Mouse (Mus musculus) midbrain, embryonic 16.5 days (tissue): ENCODE data around the gene Myh9. TPM values are rescaled to one million over a fixed set of nuclear protein-coding genes. Genes with fewer than 3 reads are reported as not detected.
"Not testable (repeated sequence)": the region's sequence is repeated elsewhere in the genome, so short reads cannot be mapped to it uniquely, and the experiment has no call there.

Experiments
- ATAC-seq: fragments of 200-750 bp; cut with Nextera tagmentation; 2 replicates; pipeline ENCODE4 v1.8.0; 2017; ENCODE audit warnings: moderate TSS enrichment
- H3K27ac ChIP-seq: fragments of 300-500 bp; sonication (generic); 2 replicates; pipeline ENCODE4 v1.5.1; 2014; ENCODE audit warnings: mild to moderate bottlenecking, low read length, mixed read lengths
- H3K27me3 ChIP-seq: fragments of 300-500 bp; sonication (generic); 2 replicates; pipeline ENCODE4 v1.6.1; 2014; ENCODE audit warnings: low read depth, low read length, mixed read lengths; ENCODE audit not compliant: control insufficient read depth, insufficient read depth
- H3K36me3 ChIP-seq: fragments of 300-500 bp; sonication (generic); 2 replicates; pipeline ENCODE4 v1.6.1; 2014; ENCODE audit warnings: mild to moderate bottlenecking, low read length, moderate library complexity, mixed read lengths; ENCODE audit not compliant: control insufficient read depth, insufficient read depth
- H3K4me1 ChIP-seq: fragments of 300-500 bp; sonication (generic); 2 replicates; pipeline ENCODE4 v1.6.1; 2014; ENCODE audit warnings: mild to moderate bottlenecking, low read length, mixed read lengths; ENCODE audit not compliant: control insufficient read depth, insufficient read depth
- H3K4me2 ChIP-seq: fragments of 300-500 bp; sonication (generic); 2 replicates; pipeline ENCODE4 v1.6.1; 2014; ENCODE audit warnings: mild to moderate bottlenecking, low read length, mixed read lengths
- H3K4me3 ChIP-seq: fragments of 300-500 bp; sonication (generic); 2 replicates; pipeline ENCODE4 v1.5.1; 2014; ENCODE audit warnings: low read depth, mild to moderate bottlenecking, low read length, moderate library complexity, mixed read lengths
- H3K9ac ChIP-seq: fragments of 300-500 bp; sonication (generic); 2 replicates; pipeline ENCODE4 v1.6.1; 2014; ENCODE audit warnings: low read depth, low read length, mixed read lengths
- H3K9me3 ChIP-seq: fragments of 300-500 bp; sonication (generic); replicated peaks from 2 replicates; pipeline ENCODE4 v1.6.1; 2014; ENCODE audit warnings: mild to moderate bottlenecking, low read length, mixed read lengths; ENCODE audit not compliant: control insufficient read depth, poor library complexity, severe bottlenecking
- WGBS: fragments of 180-500 bp; shearing (Covaris S2); extraction: QIAGEN DNeasy Blood & Tissue Kit; methylation state at CpG from one replicate; pipeline ENCODE4 v1.1.7; 2014; 5-methylcytosine and 5-hydroxymethylcytosine counted together
- polyA plus RNA-seq: library from polyadenylated mRNA; unstranded; fragments of >200 nt; fragmentation: Nextera tagmentation; extraction: Ambion mirVana; gene quantifications from 2 replicates; pipeline ENCODE4 v1.2.1, GENCODE M21; 2015

Gene Myh9
- polyA plus RNA-seq, 1 experiment from 2014 or later = 9.5 TPM

DNA sequence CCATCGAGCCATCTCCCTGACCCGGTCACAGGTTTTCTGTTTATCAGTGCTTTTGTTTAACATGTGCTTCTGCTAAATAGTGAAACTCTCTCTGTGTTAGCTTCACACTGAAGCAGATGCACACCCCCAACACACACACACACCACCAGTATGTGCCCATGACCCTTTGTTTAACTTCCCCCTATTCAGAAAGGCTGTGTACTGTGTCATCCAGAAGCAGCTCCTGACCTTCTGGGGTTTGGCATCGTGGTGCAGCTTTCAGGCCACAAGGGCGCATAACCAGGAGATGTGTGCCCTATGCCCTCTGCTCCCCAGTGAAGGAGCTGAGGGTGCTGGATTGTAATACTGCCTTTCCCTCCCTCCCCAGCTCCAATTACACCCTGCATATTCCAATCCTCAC lies 32.3 kb upstream of the Myh9 start:
- Histone ChIP-seq H3K27ac (no peak overlapping the region), H3K9me3 (no peaks in the 10 kb centered on the region), H3K4me1 (no peaks in the 10 kb centered on the region), H3K9ac (no peak overlapping the region), H3K4me3 (no peak overlapping the region), H3K36me3 (no peaks in the 10 kb centered on the region), H3K4me2 (no peak overlapping the region), H3K27me3 (no peaks in the 10 kb centered on the region)
- 65% methylated on average over 4 of the region's 4 CpGs for WGBS
- no peak for ATAC-seq

DNA sequence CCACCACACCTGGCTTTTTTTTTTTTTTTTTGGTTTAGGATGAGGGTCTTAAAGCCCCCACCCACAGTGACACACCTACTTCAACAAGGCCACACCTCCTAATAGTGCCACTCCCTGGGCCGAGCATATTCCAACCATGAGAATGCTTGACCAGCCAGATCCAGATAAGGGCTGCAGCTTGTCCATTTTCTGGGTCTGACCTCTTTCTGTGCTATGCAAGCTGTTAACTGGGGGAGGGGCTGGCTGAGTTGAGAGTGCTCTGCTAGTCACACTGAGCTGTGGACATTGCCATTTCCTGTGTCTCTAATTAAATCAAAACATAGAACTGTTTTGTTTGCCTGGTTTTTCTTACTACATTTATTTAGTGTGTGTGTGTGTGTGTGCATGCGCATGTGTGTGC lies 31.6 kb upstream of the Myh9 start:
- no peak for ATAC-seq

DNA sequence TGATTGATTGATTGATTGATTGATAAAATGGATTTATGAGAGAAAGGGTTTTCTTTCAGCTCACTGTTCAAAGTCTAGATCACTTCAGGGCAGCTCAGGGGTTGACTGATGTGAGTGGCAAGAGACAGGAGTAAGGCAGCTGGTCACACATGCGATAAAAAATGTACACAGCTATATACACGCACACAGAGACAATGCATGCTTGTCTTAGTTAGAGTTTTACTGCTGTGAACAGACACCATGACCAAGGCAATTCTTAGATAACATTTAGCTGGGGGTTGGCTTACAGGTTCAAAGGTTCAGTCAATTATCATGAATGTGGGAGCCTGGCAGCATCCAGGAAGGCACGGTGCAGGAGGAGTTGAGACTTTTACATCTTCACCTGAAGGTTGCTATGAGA lies 31.0 kb upstream of the Myh9 start:
- ATAC-seq = no peak
- Histone ChIP-seq H3K4me3 (no peak overlapping the region), H3K4me2 (no peak overlapping the region), H3K27me3 (no peaks in the 10 kb centered on the region), H3K36me3 (no peaks in the 10 kb centered on the region), H3K9ac (no peak overlapping the region), H3K27ac (no peak overlapping the region), H3K4me1 (no peaks in the 10 kb centered on the region), H3K9me3 (no peaks in the 10 kb centered on the region)
- 87% methylated on average over 3 of the region's 3 CpGs for WGBS

More for the DNA sequence above, 31.6 kb upstream of the Myh9 start:
- H3K27me3 ChIP-seq = no peaks in the 10 kb centered on the region
- no peaks in the 10 kb centered on the region for H3K9me3 ChIP-seq
- H3K36me3 ChIP-seq = no peaks in the 10 kb centered on the region
- H3K4me2 ChIP-seq = no peak overlapping the region
- H3K9ac ChIP-seq = no peak overlapping the region
- 83% methylated on average over 2 of the region's 2 CpGs for WGBS
- H3K4me3 ChIP-seq = no peak overlapping the region
- H3K4me1 ChIP-seq = no peaks in the 10 kb centered on the region
- H3K27ac ChIP-seq = no peak overlapping the region

DNA sequence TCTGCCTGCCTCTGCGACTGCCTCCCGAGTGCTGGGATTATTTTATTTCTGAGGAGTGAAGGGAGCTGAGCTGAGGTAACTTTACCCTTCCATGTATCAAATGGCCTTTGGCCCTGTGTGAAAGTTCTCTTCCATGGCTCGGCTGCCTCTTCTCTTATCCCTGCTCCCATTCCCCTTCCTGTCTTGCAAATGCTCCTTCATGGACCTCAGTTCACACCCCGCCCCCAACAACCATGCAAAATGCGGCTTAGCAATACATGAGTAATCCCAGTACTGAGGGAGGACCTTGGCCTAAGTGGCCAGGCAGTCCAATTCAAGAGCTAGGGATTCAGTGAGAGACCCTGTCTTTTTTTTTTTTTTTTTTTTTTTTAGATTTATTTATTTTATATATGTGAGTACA lies 26.4 kb upstream of the Myh9 start:
- Histone ChIP-seq H3K27me3 (no peaks in the 10 kb centered on the region), H3K9me3 (no peaks in the 10 kb centered on the region), H3K4me2 (no peak overlapping the region), H3K9ac (no peak overlapping the region), H3K4me3 (no peak overlapping the region), H3K27ac (no peak overlapping the region), H3K36me3 (no peaks in the 10 kb centered on the region), H3K4me1 (no peaks in the 10 kb centered on the region)
- WGBS = 90% methylated on average over 5 of the region's 5 CpGs
- no peak for ATAC-seq

DNA sequence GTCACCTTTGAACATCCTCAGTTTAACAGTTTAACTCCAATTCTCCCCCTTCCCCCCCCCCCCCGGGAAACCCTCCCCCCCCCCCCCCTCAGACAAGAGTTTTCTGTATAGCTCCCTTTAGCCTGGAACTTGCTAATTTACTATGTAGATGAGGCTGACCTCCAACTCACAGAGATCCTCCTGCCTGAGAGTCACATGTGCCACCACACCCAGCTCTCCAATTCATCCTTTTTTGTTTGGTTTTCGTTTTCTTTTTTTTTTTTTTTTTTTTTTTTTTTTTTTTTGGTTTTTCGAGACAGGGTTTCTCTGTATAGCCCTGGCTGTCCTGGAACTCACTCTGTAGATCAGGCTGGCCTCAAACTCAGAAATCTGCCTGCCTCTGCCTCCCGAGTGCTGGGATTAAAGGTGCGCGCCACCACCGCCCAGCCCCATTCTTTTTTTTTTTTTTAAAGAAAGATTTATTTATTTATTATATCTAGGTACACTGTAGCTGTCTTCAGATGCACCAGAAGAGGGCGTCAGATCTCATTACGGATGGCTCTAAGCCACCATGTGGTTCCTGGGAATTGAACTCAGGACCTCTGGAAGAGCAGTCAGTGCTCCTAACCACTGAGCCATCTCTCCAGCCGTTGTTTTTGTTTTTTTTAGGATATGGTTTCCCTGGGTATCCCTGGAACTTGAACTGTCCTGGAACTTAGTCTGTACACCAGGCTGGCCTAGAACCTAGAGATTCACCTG lies 25.4 kb upstream of the Myh9 start:
- not testable (repeated sequence) for H3K4me2 ChIP-seq, H3K4me3 ChIP-seq, H3K36me3 ChIP-seq, H3K27me3 ChIP-seq, ATAC-seq, H3K27ac ChIP-seq, H3K9me3 ChIP-seq, H3K9ac ChIP-seq, H3K4me1 ChIP-seq
- 97% methylated on average over 6 of the region's 10 CpGs for WGBS

DNA sequence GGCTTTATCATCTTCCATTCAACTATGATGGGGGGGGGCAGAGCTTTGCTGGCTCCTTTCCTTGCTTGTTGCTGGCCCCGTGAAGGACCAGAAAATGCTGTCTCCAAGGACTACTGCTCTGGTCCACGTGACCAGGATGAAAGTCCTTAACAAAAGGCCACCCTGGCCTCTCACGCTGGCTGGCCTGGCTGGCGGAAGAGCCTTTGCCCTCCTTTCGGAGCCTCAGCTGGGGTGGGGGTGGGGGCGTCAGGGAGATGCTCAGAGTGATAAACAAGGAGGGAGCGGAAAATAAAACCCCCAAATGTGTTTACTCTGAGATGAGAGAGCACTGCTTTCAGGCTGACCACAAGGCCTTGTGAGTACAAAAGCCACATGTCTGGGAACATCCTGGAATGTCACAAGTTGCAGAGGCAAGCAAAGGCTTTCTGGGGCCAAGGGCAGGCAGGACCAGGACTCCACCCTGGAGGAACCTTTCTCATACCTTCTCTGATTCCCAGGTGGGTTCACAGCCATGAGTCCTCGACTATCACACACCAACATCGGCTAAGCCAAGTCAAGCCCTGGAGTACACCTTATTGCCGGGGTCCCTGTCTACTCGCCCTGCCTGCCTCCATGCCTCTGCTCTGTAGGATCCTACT lies 24.7 kb upstream of the Myh9 start:
- WGBS = 37% methylated on average over 11 of the region's 11 CpGs

DNA sequence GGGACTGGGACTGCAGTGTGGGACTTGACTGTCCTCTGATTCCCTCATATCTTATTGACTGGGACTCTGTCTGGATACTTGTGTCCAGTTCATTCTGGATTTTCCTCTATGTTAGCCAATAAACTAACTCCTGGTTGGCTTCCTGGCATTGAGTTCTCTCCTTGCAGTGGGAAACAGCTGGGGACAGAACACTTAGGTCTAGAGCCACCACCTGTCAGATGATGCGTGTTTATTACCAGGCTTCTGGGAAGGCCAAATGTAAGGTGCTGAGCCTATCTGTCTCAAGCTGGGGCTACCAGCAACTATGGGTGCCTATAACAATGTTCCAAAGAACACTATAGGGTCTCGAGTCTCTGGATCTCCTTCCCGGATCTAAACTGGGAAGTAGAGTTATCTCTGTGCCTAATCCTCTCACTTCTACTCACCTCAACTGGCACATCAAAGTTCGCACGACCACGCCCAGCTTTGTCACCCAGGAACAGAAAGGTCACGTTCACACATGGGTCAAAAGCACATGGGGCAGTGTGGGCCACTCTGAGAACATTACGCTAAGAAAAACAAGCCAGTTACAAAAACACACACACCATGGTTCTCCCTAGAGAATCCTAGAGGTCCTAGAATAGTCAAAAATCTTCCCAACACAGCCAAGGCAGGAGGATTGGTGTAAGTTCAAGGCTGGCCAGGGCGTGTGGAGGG lies 22.2 kb upstream of the Myh9 start:
- H3K36me3 ChIP-seq = no peaks in the 10 kb centered on the region
- no peak overlapping the region for H3K4me3 ChIP-seq
- no peaks in the 10 kb centered on the region for H3K9me3 ChIP-seq
- no peaks in the 10 kb centered on the region for H3K27me3 ChIP-seq
- WGBS = 88% methylated on average over 9 of the region's 9 CpGs
- no peak overlapping the region for H3K4me2 ChIP-seq
- H3K9ac ChIP-seq = no peak overlapping the region
- ATAC-seq = no peak
- H3K27ac ChIP-seq = no peak overlapping the region
- no peaks in the 10 kb centered on the region for H3K4me1 ChIP-seq

More for the DNA sequence above, 24.7 kb upstream of the Myh9 start:
- Histone ChIP-seq H3K4me1 (no peaks in the 10 kb centered on the region), H3K4me3 (no peak overlapping the region), H3K9ac (no peak overlapping the region), H3K27me3 (no peaks in the 10 kb centered on the region), H3K4me2 (no peak overlapping the region), H3K27ac (no peak overlapping the region), H3K9me3 (no peaks in the 10 kb centered on the region), H3K36me3 (no peaks in the 10 kb centered on the region)
- no peak for ATAC-seq

DNA sequence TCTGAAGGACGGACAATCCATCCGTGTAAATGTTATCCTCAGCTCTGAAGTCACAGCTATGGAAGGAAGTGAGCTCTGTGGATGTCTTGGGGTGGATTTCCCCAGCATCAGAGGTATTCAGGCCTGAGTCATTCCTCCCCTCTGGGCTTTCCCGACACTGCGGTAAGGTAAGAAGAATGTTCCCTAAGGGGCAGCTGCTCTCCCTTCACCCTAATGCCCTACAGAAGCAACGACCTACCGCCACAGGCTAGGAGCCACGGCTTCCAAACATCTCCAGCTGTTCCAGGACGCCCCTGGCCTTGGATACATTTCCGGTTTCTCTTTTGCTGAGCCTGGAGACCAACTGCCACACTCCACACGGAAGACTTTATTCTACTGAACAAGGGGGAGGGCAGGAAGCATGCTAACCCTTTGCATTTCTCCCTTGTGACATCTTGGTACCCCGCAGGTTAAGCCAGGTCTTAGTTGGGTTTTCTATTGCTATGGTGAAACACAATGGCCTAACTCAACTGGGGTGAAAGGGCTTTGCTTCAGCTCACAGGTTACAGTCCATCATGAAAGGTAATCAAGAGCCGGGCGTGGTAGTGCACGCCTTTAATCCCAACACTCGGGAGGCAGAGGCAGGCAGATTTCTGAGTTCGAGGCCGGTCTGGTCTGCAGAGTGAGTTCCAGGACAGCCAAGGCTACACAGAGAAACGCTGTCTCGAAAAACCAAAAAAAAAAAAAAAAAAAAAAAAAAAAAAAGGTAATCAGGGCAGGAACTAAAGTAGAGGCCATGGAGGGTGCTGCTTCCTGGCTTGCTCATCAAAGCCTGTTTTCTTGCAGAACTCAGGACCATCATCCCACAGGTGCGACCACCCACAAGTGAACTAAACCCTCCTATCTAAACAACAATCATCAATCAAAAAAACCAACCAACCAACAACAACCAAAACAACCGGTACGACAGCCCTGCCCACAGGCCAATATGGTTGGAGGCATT lies 21.3 kb upstream of the Myh9 start:
- H3K9me3 ChIP-seq = no peaks in the 10 kb centered on the region
- H3K4me2 ChIP-seq = no peak overlapping the region
- H3K4me3 ChIP-seq = no peak overlapping the region
- no peaks in the 10 kb centered on the region for H3K27me3 ChIP-seq
- H3K9ac ChIP-seq = no peak overlapping the region
- 90% methylated on average over 22 of the region's 22 CpGs for WGBS
- ATAC-seq = no peak
- H3K27ac ChIP-seq = no peak overlapping the region
- H3K4me1 ChIP-seq = no peaks in the 10 kb centered on the region
- H3K36me3 ChIP-seq = no peaks in the 10 kb centered on the region
